Mouse (Mus musculus) kidney, postnatal 0 days (tissue): ENCODE results near the gene Slc38a11. TPM values are rescaled to one million over a fixed set of nuclear protein-coding genes. Genes with fewer than 3 reads are reported as not detected.

ENCODE experiments used
- ATAC-seq: fragments of 200-750 bp; cut with Nextera tagmentation; replicated peaks from 2 replicates; pipeline ENCODE4 v1.8.0; 2017; ENCODE audit warnings: low read depth, moderate number of reproducible peaks, moderate TSS enrichment, moderate library complexity; ENCODE audit not compliant: low FRiP score
- DNase-seq: peaks from one replicate; pipeline ENCODE4 v3.0.0-alpha.2; 2016; ENCODE audit warnings: low spot score
- H3K27ac ChIP-seq: fragments of 300-500 bp; sonication (generic); 2 replicates; pipeline ENCODE4 v1.5.1; 2014; ENCODE audit warnings: mild to moderate bottlenecking
- H3K27me3 ChIP-seq: fragments of 300-500 bp; sonication (generic); 2 replicates; pipeline ENCODE4 v1.6.1; 2014; ENCODE audit warnings: low read length, mixed read lengths; ENCODE audit not compliant: insufficient read depth
- H3K36me3 ChIP-seq: fragments of 300-500 bp; sonication (generic); 2 replicates; pipeline ENCODE4 v1.6.1; 2014; ENCODE audit warnings: low read length, mixed read lengths; ENCODE audit not compliant: insufficient read depth
- H3K4me1 ChIP-seq: fragments of 300-500 bp; sonication (generic); replicated peaks from 2 replicates; pipeline ENCODE4 v1.6.1; 2014; ENCODE audit warnings: antibody characterized with exemption, low read length, mixed read lengths; ENCODE audit not compliant: insufficient read depth
- H3K4me2 ChIP-seq: fragments of 300-500 bp; sonication (generic); 2 replicates; pipeline ENCODE4 v1.6.1; 2014; ENCODE audit warnings: mild to moderate bottlenecking, low read length, moderate library complexity, mixed read lengths
- H3K4me3 ChIP-seq: fragments of 300-500 bp; sonication (generic); replicated peaks from 2 replicates; pipeline ENCODE4 v1.5.1; 2014; ENCODE audit warnings: low read depth, low read length
- H3K9ac ChIP-seq: fragments of 300-500 bp; sonication (generic); 2 replicates; pipeline ENCODE4 v1.6.1; 2014; ENCODE audit warnings: low read depth, low read length
- H3K9me3 ChIP-seq: fragments of 300-500 bp; sonication (generic); replicated peaks from 2 replicates; pipeline ENCODE4 v1.6.1; 2016; ENCODE audit warnings: low read length, inconsistent platforms, mixed read lengths
- CTCF ChIP-seq: IDR thresholded peaks from 2 replicates; pipeline ENCODE4 v1.5.1; 2016; ENCODE audit warnings: antibody characterized with exemption, low read depth, mild to moderate bottlenecking, moderate library complexity
- WGBS: fragments of 180-500 bp; shearing (Covaris S2); extraction: QIAGEN DNeasy Blood & Tissue Kit; methylation state at CpG from one replicate; pipeline ENCODE4 v1.1.7; 2014; 5-methylcytosine and 5-hydroxymethylcytosine counted together
- polyA plus RNA-seq: library from polyadenylated mRNA; unstranded; fragments of >200 nt; fragmentation: Nextera tagmentation; extraction: Ambion mirVana; gene quantifications from 2 replicates; pipeline ENCODE4 v1.2.1, GENCODE M21; 2015

Gene Slc38a11
- polyA plus RNA-seq, 1 experiment from 2014 or later = 0.95 TPM

- Histone ChIP-seq H3K4me3 (no peak overlapping the region), H3K27me3 (no peaks in the 10 kb centered on the region), H3K9me3 (no peaks in the 10 kb centered on the region), H3K9ac (no peak overlapping the region), H3K4me2 (no peak overlapping the region), H3K36me3 (no peaks in the 10 kb centered on the region), H3K27ac (no peak overlapping the region), H3K4me1 (no peaks in the 10 kb centered on the region; the same call in 1 of the 2 replicates)
- WGBS = 87% methylated on average over 9 of the region's 9 CpGs
- ATAC-seq (no peak), DNase-seq (no peak)
- no peak for TF ChIP-seq CTCF
Observed at GRCm38 (mm10) chr2:65360736-65361475, 2.9 kb downstream of the Slc38a11 start.

DNA sequence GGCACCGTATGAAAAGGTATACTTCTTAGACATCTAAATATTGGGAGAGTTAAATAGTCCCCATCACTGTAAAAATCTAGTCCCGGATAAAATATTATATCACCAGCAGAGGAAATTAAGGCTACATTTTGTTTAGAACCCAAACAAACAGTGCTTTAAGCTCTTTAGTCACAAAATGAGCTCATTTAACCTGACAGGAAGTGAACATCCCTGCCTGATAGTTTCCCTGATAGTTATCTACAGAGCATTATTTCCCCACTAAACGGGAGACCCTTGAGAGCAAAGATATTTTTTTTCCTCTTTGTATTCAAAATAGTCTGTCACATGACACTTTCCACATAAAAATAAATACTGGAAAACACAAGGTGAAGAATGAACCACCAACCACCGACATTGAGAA lies 16.5 kb downstream of the Slc38a11 start:
- H3K9me3 ChIP-seq = no peaks in the 10 kb centered on the region
- H3K27me3 ChIP-seq = no peaks in the 10 kb centered on the region
- H3K27ac ChIP-seq = no peak overlapping the region
- no peak overlapping the region for H3K9ac ChIP-seq
- WGBS = 53% methylated on average over 4 of the region's 4 CpGs
- no peak overlapping the region for H3K4me3 ChIP-seq
- TF ChIP-seq CTCF = no peak
- H3K4me1 ChIP-seq = no peaks in the 10 kb centered on the region
- H3K36me3 ChIP-seq = no peaks in the 10 kb centered on the region
- H3K4me2 ChIP-seq = no peak overlapping the region
- DNase-seq (no peak), ATAC-seq (no peak)

GRCm38 (mm10) chr2:65346915-65347314 lies 16.9 kb downstream of the Slc38a11 start:
- Histone ChIP-seq H3K36me3 (no peaks in the 10 kb centered on the region), H3K4me3 (no peak overlapping the region), H3K9ac (no peak overlapping the region), H3K4me2 (no peak overlapping the region), H3K27ac (no peak overlapping the region), H3K9me3 (no peaks in the 10 kb centered on the region), H3K4me1 (no peaks in the 10 kb centered on the region), H3K27me3 (no peaks in the 10 kb centered on the region)
- no peak for TF ChIP-seq CTCF
- 55% methylated on average over 1 of the region's 1 CpGs for WGBS
- no peak for ATAC-seq
- DNase-seq = no peak

DNA sequence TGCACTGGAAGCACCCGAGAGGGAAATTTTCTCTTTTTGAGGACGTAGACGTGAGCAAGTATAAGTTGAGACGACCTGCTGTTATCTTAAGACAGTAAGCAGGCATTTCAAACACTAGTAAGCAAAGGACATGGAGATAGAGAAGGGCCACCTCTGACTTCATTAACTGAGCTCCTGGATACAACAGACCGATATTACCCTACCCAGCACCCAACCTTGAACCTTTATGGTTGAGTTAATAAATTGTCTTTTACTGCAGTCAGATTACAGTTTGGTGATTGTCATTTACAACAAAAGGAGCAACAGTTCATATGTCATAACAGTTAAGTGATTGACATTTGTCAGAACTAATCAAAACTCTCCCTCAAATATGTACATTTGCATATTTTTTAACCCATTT lies 17.8 kb downstream of the Slc38a11 start:
- Histone ChIP-seq H3K4me2 (no peak overlapping the region), H3K4me3 (no peak overlapping the region), H3K27me3 (no peaks in the 10 kb centered on the region), H3K36me3 (no peaks in the 10 kb centered on the region), H3K27ac (no peak overlapping the region), H3K4me1 (no peaks in the 10 kb centered on the region), H3K9me3 (no peaks in the 10 kb centered on the region), H3K9ac (no peak overlapping the region)
- WGBS = 91% methylated on average over 5 of the region's 5 CpGs
- TF ChIP-seq CTCF = no peak
- no peak for DNase-seq
- no peak for ATAC-seq

DNA sequence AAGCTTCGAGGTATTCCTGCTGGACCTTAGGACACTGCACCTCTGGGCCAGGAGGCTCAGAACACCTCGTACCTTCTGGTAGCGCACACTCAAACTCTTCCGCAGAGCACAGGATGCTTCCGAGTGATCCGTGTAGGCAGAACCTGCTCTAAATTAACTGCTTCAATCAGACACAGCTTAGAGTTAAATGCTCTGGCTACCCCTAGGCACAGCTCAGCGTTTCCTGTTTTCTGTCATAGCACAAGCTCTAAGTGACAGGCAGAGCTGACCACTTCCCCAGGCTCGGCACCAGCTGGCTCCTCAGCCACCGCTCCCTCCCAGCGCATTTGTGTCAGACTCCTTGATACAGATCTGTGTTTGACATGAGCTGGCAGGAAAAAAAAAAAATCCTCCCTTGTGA lies 21.8 kb downstream of the Slc38a11 start:
- ATAC-seq (no peak; the same call in 1 of the 2 replicates), DNase-seq (peak; percentile 29)
- Histone ChIP-seq H3K9ac (no peak overlapping the region), H3K4me2 (no peak overlapping the region), H3K36me3 (no peaks in the 10 kb centered on the region), H3K4me1 (no peaks in the 10 kb centered on the region), H3K27ac (no peak overlapping the region), H3K4me3 (no peak overlapping the region), H3K27me3 (no peaks in the 10 kb centered on the region), H3K9me3 (no peaks in the 10 kb centered on the region)
- 59% methylated on average over 10 of the region's 10 CpGs for WGBS
- no peak for TF ChIP-seq CTCF

DNA sequence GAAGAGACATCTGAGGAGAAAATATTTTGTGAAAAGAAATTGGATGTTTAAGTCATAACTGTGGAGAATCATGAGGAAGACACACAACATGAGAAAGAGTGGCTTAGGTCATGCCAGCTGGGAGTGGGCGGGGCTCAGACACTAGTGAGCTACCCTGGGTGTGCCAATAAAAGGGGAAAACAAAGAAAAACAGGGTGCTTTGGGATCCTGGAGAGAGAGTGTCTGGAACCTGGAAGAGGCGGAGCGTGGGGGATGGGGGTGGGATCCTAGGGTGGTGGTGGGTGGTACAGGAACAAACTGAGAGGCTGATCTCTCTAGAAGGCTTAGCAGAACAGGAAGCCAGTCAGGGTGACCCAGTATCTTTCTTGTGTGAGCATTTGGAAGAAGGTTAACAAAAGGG lies 23.0 kb downstream of the Slc38a11 start:
- DNase-seq (no peak), ATAC-seq (no peak)
- H3K4me2 ChIP-seq = no peak overlapping the region
- no peak overlapping the region for H3K9ac ChIP-seq
- no peaks in the 10 kb centered on the region for H3K27me3 ChIP-seq
- no peaks in the 10 kb centered on the region for H3K9me3 ChIP-seq
- no peaks in the 10 kb centered on the region for H3K4me1 ChIP-seq
- H3K36me3 ChIP-seq = no peaks in the 10 kb centered on the region
- no peak overlapping the region for H3K4me3 ChIP-seq
- 90% methylated on average over 3 of the region's 3 CpGs for WGBS
- H3K27ac ChIP-seq = no peak overlapping the region
- no peak for TF ChIP-seq CTCF
